Mouse (Mus musculus) midbrain, embryonic 16.5 days (tissue): ENCODE data around the gene Agk. TPM values are rescaled to one million over a fixed set of nuclear protein-coding genes. Genes with fewer than 3 reads are reported as not detected.

Experiments
- ATAC-seq: fragments of 200-750 bp; cut with Nextera tagmentation; 2 replicates; pipeline ENCODE4 v1.8.0; 2017; ENCODE audit warnings: moderate TSS enrichment
- H3K27ac ChIP-seq: fragments of 300-500 bp; sonication (generic); 2 replicates; pipeline ENCODE4 v1.5.1; 2014; ENCODE audit warnings: mild to moderate bottlenecking, low read length, mixed read lengths
- H3K27me3 ChIP-seq: fragments of 300-500 bp; sonication (generic); 2 replicates; pipeline ENCODE4 v1.6.1; 2014; ENCODE audit warnings: low read depth, low read length, mixed read lengths; ENCODE audit not compliant: control insufficient read depth, insufficient read depth
- H3K36me3 ChIP-seq: fragments of 300-500 bp; sonication (generic); 2 replicates; pipeline ENCODE4 v1.6.1; 2014; ENCODE audit warnings: mild to moderate bottlenecking, low read length, moderate library complexity, mixed read lengths; ENCODE audit not compliant: control insufficient read depth, insufficient read depth
- H3K4me1 ChIP-seq: fragments of 300-500 bp; sonication (generic); 2 replicates; pipeline ENCODE4 v1.6.1; 2014; ENCODE audit warnings: mild to moderate bottlenecking, low read length, mixed read lengths; ENCODE audit not compliant: control insufficient read depth, insufficient read depth
- H3K4me2 ChIP-seq: fragments of 300-500 bp; sonication (generic); 2 replicates; pipeline ENCODE4 v1.6.1; 2014; ENCODE audit warnings: mild to moderate bottlenecking, low read length, mixed read lengths
- H3K4me3 ChIP-seq: fragments of 300-500 bp; sonication (generic); 2 replicates; pipeline ENCODE4 v1.5.1; 2014; ENCODE audit warnings: low read depth, mild to moderate bottlenecking, low read length, moderate library complexity, mixed read lengths
- H3K9ac ChIP-seq: fragments of 300-500 bp; sonication (generic); 2 replicates; pipeline ENCODE4 v1.6.1; 2014; ENCODE audit warnings: low read depth, low read length, mixed read lengths
- H3K9me3 ChIP-seq: fragments of 300-500 bp; sonication (generic); replicated peaks from 2 replicates; pipeline ENCODE4 v1.6.1; 2014; ENCODE audit warnings: mild to moderate bottlenecking, low read length, mixed read lengths; ENCODE audit not compliant: control insufficient read depth, poor library complexity, severe bottlenecking
- WGBS: fragments of 180-500 bp; shearing (Covaris S2); extraction: QIAGEN DNeasy Blood & Tissue Kit; methylation state at CpG from one replicate; pipeline ENCODE4 v1.1.7; 2014; 5-methylcytosine and 5-hydroxymethylcytosine counted together
- polyA plus RNA-seq: library from polyadenylated mRNA; unstranded; fragments of >200 nt; fragmentation: Nextera tagmentation; extraction: Ambion mirVana; gene quantifications from 2 replicates; pipeline ENCODE4 v1.2.1, GENCODE M21; 2015

Agk gene
- polyA plus RNA-seq, 1 experiment from 2014 or later = 74.5 TPM

- WGBS = 71% methylated on average over 1 of the region's 1 CpGs
- ATAC-seq = no peak
- Histone ChIP-seq H3K4me1 (peaks cover 2% of the 10 kb centered on the region; the same call in 1 of the 2 replicates), H3K4me2 (no peak overlapping the region), H3K4me3 (no peak overlapping the region), H3K9me3 (no peaks in the 10 kb centered on the region), H3K36me3 (no peaks in the 10 kb centered on the region), H3K9ac (no peak overlapping the region), H3K27me3 (no peaks in the 10 kb centered on the region), H3K27ac (0 out of 2 replicates have a peak overlapping the region, but pooled peaks have one; percentile 5)
Measured at GRCm38 (mm10) chr6:40347772-40348111, 22.8 kb downstream of the Agk start.

- H3K4me2 ChIP-seq = no peak overlapping the region
- no peak overlapping the region for H3K4me3 ChIP-seq
- no peaks in the 10 kb centered on the region for H3K27me3 ChIP-seq
- peaks cover 2% of the 10 kb centered on the region; the same call in 1 of the 2 replicates for H3K4me1 ChIP-seq
- no peak overlapping the region for H3K27ac ChIP-seq
- no peak overlapping the region for H3K9ac ChIP-seq
- ATAC-seq = no peak
- no peaks in the 10 kb centered on the region for H3K9me3 ChIP-seq
- H3K36me3 ChIP-seq = no peaks in the 10 kb centered on the region
Measured at GRCm38 (mm10) chr6:40350041-40350440, 25.1 kb downstream of the Agk start.

GRCm38 (mm10) chr6:40350856-40351255 is 25.9 kb downstream of the Agk start:
- H3K4me3 ChIP-seq = no peak overlapping the region
- no peaks in the 10 kb centered on the region for H3K36me3 ChIP-seq
- H3K27ac ChIP-seq = no peak overlapping the region
- no peaks in the 10 kb centered on the region for H3K9me3 ChIP-seq
- H3K4me2 ChIP-seq = no peak overlapping the region
- ATAC-seq = no peak
- H3K4me1 ChIP-seq = peaks cover 2% of the 10 kb centered on the region; the same call in 1 of the 2 replicates
- H3K9ac ChIP-seq = no peak overlapping the region
- no peaks in the 10 kb centered on the region for H3K27me3 ChIP-seq

GRCm38 (mm10) chr6:40353360-40353759 is 28.4 kb downstream of the Agk start:
- Histone ChIP-seq H3K27me3 (no peaks in the 10 kb centered on the region), H3K4me2 (no peak overlapping the region), H3K9ac (no peak overlapping the region), H3K27ac (no peak overlapping the region), H3K4me3 (no peak overlapping the region), H3K9me3 (no peaks in the 10 kb centered on the region), H3K4me1 (no peaks in the 10 kb centered on the region), H3K36me3 (no peaks in the 10 kb centered on the region; the same call in 1 of the 2 replicates)
- 93% methylated on average over 7 of the region's 7 CpGs for WGBS
- no peak for ATAC-seq

GRCm38 (mm10) chr6:40371031-40371430 is 46.1 kb downstream of the Agk start:
- Histone ChIP-seq H3K36me3 (peaks cover 5% of the 10 kb centered on the region; the same call in 1 of the 2 replicates), H3K4me3 (no peak overlapping the region), H3K27me3 (no peaks in the 10 kb centered on the region), H3K9ac (no peak overlapping the region), H3K4me1 (no peaks in the 10 kb centered on the region), H3K9me3 (no peaks in the 10 kb centered on the region), H3K27ac (no peak overlapping the region), H3K4me2 (no peak overlapping the region)
- 95% methylated on average over 6 of the region's 6 CpGs for WGBS
- ATAC-seq = no peak

- Histone ChIP-seq H3K36me3 (peaks cover 9% of the 10 kb centered on the region; the same call in 1 of the 2 replicates), H3K4me1 (no peaks in the 10 kb centered on the region), H3K9ac (no peak overlapping the region), H3K27ac (no peak overlapping the region), H3K4me2 (no peak overlapping the region), H3K27me3 (no peaks in the 10 kb centered on the region), H3K4me3 (no peak overlapping the region), H3K9me3 (no peaks in the 10 kb centered on the region)
- WGBS = 89% methylated on average over 3 of the region's 3 CpGs
- ATAC-seq = no peak
Measured at GRCm38 (mm10) chr6:40380181-40380580, 55.2 kb downstream of the Agk start.

GRCm38 (mm10) chr6:40381908-40382307 is 56.9 kb downstream of the Agk start:
- ATAC-seq = no peak

GRCm38 (mm10) chr6:40385682-40386081 is 60.7 kb downstream of the Agk start:
- H3K36me3 ChIP-seq = peaks cover 6% of the 10 kb centered on the region; the same call in 1 of the 2 replicates
- H3K4me2 ChIP-seq = no peak overlapping the region
- H3K9ac ChIP-seq = no peak overlapping the region
- no peaks in the 10 kb centered on the region for H3K4me1 ChIP-seq
- no peak overlapping the region for H3K4me3 ChIP-seq
- no peaks in the 10 kb centered on the region for H3K9me3 ChIP-seq
- H3K27me3 ChIP-seq = no peaks in the 10 kb centered on the region
- WGBS = 56% methylated on average over 3 of the region's 3 CpGs
- ATAC-seq = no peak
- H3K27ac ChIP-seq = no peak overlapping the region

More at GRCm38 (mm10) chr6:40381908-40382307, 56.9 kb downstream of the Agk start:
- 88% methylated on average over 4 of the region's 4 CpGs for WGBS
- no peaks in the 10 kb centered on the region for H3K27me3 ChIP-seq
- no peak overlapping the region for H3K27ac ChIP-seq
- peaks cover 8% of the 10 kb centered on the region; the same call in 1 of the 2 replicates for H3K36me3 ChIP-seq
- no peaks in the 10 kb centered on the region for H3K4me1 ChIP-seq
- H3K9ac ChIP-seq = no peak overlapping the region
- H3K4me2 ChIP-seq = no peak overlapping the region
- H3K9me3 ChIP-seq = no peaks in the 10 kb centered on the region
- no peak overlapping the region for H3K4me3 ChIP-seq

- no peak overlapping the region for H3K4me2 ChIP-seq
- H3K4me3 ChIP-seq = no peak overlapping the region
- no peak overlapping the region for H3K27ac ChIP-seq
- no peaks in the 10 kb centered on the region for H3K9me3 ChIP-seq
- H3K9ac ChIP-seq = no peak overlapping the region
- no peaks in the 10 kb centered on the region for H3K27me3 ChIP-seq
- H3K36me3 ChIP-seq = peaks cover 6% of the 10 kb centered on the region; the same call in 1 of the 2 replicates
- WGBS = 46% methylated on average over 4 of the region's 4 CpGs
- peaks cover 2% of the 10 kb centered on the region; the same call in 1 of the 2 replicates for H3K4me1 ChIP-seq
- ATAC-seq = no peak
Measured at GRCm38 (mm10) chr6:40388660-40389059, 63.7 kb downstream of the Agk start.
